Mouse (Mus musculus) midbrain, embryonic 11.5 days (tissue): ENCODE results near the gene Xlr3c. TPM values are rescaled to one million over a fixed set of nuclear protein-coding genes. Genes with fewer than 3 reads are reported as not detected.
"Not testable (repeated sequence)": the region's sequence is repeated elsewhere in the genome, so short reads cannot be mapped to it uniquely, and the experiment has no call there.

Source experiments
- ATAC-seq: fragments of 200-750 bp; cut with Nextera tagmentation; 2 replicates; pipeline ENCODE4 v1.8.0; 2017; ENCODE audit warnings: moderate TSS enrichment, moderate library complexity; ENCODE audit not compliant: low FRiP score
- DNase-seq: peaks from one replicate; pipeline ENCODE4 v3.0.0; 2015; ENCODE audit warnings: low spot score; ENCODE audit errors: missing footprints
- H3K27ac ChIP-seq: fragments of 300-500 bp; sonication (generic); 2 replicates; pipeline ENCODE4 v1.5.1; 2014; ENCODE audit warnings: low read depth, low read length
- H3K27me3 ChIP-seq: fragments of 300-500 bp; sonication (generic); 2 replicates; pipeline ENCODE4 v1.6.1; 2014; ENCODE audit warnings: mild to moderate bottlenecking, low read length, moderate library complexity, mixed read lengths; ENCODE audit not compliant: control insufficient read depth, insufficient read depth
- H3K36me3 ChIP-seq: fragments of 300-500 bp; sonication (generic); 2 replicates; pipeline ENCODE4 v1.6.1; 2014; ENCODE audit warnings: mild to moderate bottlenecking, low read length, moderate library complexity, mixed read lengths; ENCODE audit not compliant: control insufficient read depth, insufficient read depth
- H3K4me1 ChIP-seq: fragments of 300-500 bp; sonication (generic); 2 replicates; pipeline ENCODE4 v1.6.1; 2014; ENCODE audit warnings: low read length; ENCODE audit not compliant: control insufficient read depth, insufficient read depth
- H3K4me2 ChIP-seq: fragments of 300-500 bp; sonication (generic); 2 replicates; pipeline ENCODE4 v1.6.1; 2014; ENCODE audit warnings: mild to moderate bottlenecking, moderate library complexity
- H3K4me3 ChIP-seq: fragments of 300-500 bp; sonication (generic); 2 replicates; pipeline ENCODE4 v1.5.1; 2014; ENCODE audit warnings: low read depth, low read length
- H3K9ac ChIP-seq: fragments of 300-500 bp; sonication (generic); 2 replicates; pipeline ENCODE4 v1.6.1; 2014; ENCODE audit warnings: low read length
- H3K9me3 ChIP-seq: fragments of 300-500 bp; sonication (generic); 2 replicates; pipeline ENCODE4 v1.6.1; 2016; ENCODE audit warnings: low read length; ENCODE audit not compliant: control insufficient read depth
- WGBS: fragments of 180-500 bp; shearing (Covaris S2); extraction: QIAGEN DNeasy Blood & Tissue Kit; methylation state at CpG from one replicate; pipeline ENCODE4 v1.1.7; 2014; 5-methylcytosine and 5-hydroxymethylcytosine counted together
- polyA plus RNA-seq: library from polyadenylated mRNA; unstranded; fragments of >200 nt; fragmentation: Nextera tagmentation; extraction: Ambion mirVana; gene quantifications from 2 replicates; pipeline ENCODE4 v1.2.1, GENCODE M21; 2014

Gene Xlr3c
- 0.11 and 0.14 TPM in 2 replicates for polyA plus RNA-seq

DNA sequence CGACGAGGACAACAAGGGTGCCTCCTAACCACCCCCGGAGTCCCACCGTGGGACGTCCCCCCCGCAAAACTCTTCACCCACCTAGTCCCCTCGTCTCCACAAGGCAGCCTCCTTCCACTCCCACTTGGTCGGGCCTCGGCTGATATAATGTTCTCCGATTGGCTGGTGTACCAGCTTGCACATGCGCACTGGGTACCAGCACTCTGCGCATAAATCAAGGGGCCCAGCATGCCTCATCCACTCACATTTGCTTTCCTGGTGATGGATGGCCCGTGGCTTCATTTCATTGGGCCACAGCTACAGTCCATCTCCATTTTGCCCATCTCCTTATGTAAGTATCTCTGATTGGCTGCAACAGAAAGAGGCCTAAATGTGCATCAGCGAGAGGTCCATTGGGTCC, at the start of gene Xlr3c:
Gene Xlr3c (minus strand): TSS at position 121 of the 400 bp plus-strand sequence.
- H3K36me3 ChIP-seq, H3K9ac ChIP-seq, H3K27me3 ChIP-seq, H3K4me1 ChIP-seq, H3K4me3 ChIP-seq, DNase-seq, ATAC-seq, H3K27ac ChIP-seq, H3K9me3 ChIP-seq, H3K4me2 ChIP-seq: not testable (repeated sequence)
- WGBS = 91% methylated on average over 14 of the region's 14 CpGs

DNA sequence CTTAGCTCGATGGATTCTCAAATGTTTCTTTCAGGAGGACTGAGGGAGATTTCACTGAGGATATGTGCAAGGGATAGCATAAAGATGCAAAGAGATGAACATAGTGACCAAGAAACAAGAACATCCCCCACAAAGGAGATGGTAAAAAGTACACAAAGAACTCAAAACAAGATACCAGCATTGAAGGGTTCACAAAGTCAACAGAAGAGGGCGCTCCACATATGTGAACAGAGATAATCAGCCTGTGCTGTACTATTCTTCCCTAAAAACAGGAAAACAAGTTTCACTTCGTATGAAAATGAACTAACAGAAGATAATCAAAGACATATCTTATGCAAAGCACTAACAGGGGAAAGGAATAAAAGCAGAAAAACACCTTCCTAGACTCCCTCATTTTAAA, 47.3 kb upstream of the Xlr3c start:
- Histone ChIP-seq H3K27me3 (no peaks in the 10 kb centered on the region), H3K27ac (no peak overlapping the region), H3K9ac (no peak overlapping the region), H3K4me3 (no peak overlapping the region), H3K4me2 (no peak overlapping the region), H3K36me3 (no peaks in the 10 kb centered on the region), H3K9me3 (no peaks in the 10 kb centered on the region), H3K4me1 (no peaks in the 10 kb centered on the region)
- ATAC-seq (no peak), DNase-seq (no peak)
- 47% methylated on average over 3 of the region's 3 CpGs for WGBS

DNA sequence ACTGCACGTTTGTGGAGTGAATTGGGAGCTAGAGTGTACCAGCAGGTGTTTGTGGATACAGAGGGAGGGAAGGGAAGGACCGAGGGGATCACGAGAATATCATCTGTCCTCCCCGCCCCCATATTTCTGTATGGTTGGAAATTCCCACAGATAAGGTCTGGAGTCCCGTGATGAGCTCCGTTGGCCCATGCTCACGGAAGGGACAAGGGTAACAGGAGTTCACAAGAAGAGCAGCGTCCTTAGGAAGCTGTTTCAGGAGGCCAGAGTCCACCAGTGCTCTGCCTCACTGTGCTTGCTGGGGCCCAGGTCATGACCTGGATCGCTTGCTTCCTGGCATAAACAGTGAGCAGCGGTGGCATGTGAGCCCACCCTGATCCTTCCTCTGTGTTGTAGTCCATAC, 30.6 kb upstream of the Xlr3c start:
- not testable (repeated sequence) for DNase-seq, H3K27me3 ChIP-seq, H3K27ac ChIP-seq, H3K4me2 ChIP-seq, H3K36me3 ChIP-seq, H3K4me3 ChIP-seq, ATAC-seq, H3K9me3 ChIP-seq, H3K9ac ChIP-seq, H3K4me1 ChIP-seq
- 79% methylated on average over 7 of the region's 10 CpGs for WGBS

DNA sequence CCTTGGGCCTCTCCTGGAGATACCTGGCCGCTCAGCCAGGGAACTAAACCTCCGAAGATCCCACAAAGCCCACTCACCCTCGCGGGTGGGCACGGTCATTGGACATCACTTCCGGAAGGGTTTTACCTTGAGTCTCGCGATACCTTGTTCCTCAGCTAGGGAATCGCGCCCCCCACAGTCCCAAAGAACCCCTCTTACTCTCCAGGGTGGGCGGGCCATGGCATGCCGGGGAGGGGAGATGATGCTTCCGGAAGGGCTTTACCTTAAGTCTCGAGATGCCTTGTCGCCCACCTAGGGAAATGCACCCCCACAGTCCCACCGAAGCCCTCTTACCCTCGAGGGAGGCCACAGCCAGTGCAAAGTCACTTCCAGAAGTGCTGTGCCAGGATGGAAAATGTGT, 27.7 kb upstream of the Xlr3c start, which contains the start of the genes Xlr5a and Xlr5c:
Gene Xlr5a (minus strand): TSS at position 101 of the 400 bp plus-strand sequence.
Gene Xlr5c (minus strand): TSS at position 101 of the 400 bp plus-strand sequence.
- H3K4me1 ChIP-seq, H3K4me3 ChIP-seq, H3K27ac ChIP-seq, ATAC-seq, H3K9ac ChIP-seq, H3K27me3 ChIP-seq, DNase-seq, H3K4me2 ChIP-seq, H3K36me3 ChIP-seq, H3K9me3 ChIP-seq: not testable (repeated sequence)
- 91% methylated on average over 11 of the region's 17 CpGs for WGBS

DNA sequence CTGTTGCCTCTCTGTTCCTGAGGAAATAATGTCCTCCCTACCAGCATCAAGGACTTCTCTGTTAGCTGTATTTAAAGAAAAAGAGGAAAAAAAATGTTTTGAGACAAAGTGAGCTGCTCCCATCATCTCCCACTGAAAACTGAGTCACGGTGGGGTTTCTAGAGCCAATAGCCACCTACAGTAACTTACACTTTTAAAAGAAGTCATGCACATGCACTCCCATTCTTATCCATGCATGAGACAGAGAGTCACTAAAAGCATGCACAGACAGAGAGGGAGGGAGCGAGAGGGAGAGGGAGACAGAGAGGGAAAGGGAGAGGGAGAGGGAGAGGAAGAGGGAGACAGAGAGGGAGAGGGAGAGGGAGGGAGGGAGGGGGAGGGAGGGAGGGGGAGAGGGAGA, 2.8 kb downstream of the Xlr3c start:
- H3K9me3 ChIP-seq, H3K36me3 ChIP-seq, H3K9ac ChIP-seq, H3K27me3 ChIP-seq, H3K27ac ChIP-seq, H3K4me3 ChIP-seq, H3K4me1 ChIP-seq, ATAC-seq, H3K4me2 ChIP-seq, DNase-seq: not testable (repeated sequence)
- 87% methylated on average over 1 of the region's 2 CpGs for WGBS

DNA sequence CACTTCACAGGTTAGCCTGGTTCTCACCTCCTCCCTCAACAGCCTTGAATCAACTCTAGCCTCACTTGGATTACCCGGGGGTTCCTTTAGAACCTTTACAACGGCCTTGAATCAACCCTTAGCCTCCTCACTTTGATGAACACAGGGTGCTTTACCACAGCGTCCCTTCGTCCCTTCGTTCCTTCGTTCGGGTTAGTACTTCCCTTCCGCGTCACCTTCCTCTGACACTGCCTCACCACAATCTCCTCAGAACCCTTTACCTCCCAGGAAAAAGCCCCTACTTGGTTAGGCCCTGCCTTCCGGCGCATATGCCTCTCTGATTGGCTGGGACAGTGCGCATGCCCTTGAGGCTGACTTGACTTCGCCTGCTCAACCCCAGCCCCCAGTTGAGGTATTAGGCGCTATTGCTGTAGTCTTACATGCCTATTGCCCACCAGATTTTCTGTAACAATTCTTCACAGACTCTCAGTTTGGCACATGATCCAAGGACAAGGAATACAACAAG, 22.3 kb downstream of the Xlr3c start, which contains the start of gene Xlr4c:
Gene Xlr4c (minus strand): TSS at position 310 of the 505 bp plus-strand sequence.
- DNase-seq, H3K27me3 ChIP-seq, H3K9me3 ChIP-seq, H3K4me3 ChIP-seq, H3K4me2 ChIP-seq, H3K9ac ChIP-seq, ATAC-seq, H3K36me3 ChIP-seq, H3K27ac ChIP-seq, H3K4me1 ChIP-seq: not testable (repeated sequence)
- 87% methylated on average over 12 of the region's 14 CpGs for WGBS

DNA sequence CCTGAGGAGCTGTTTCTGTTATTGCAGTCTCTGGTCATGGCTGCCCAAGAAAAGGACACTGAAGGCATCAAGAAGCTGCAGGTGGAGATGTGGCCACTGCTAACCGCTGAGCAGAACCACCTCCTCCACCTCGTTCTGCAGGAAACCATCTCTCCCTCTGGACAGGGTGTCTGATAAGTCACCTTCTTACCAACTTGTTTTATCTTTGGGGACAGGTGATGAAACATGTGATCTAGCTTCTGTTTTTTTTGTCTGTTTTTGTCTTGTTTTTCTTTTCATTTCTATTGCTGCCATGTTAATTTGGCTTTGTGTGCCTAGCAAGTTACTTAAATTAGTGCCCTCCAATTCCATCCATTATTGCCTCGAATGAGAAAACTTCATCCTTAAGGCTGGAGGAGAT, 35.9 kb downstream of the Xlr3c start:
- peak; percentile 80 for DNase-seq
- ATAC-seq = no peak
- Histone ChIP-seq H3K36me3 (no peaks in the 10 kb centered on the region), H3K4me3 (peak overlapping the region; percentile 67), H3K27ac (no peak overlapping the region), H3K4me1 (no peaks in the 10 kb centered on the region), H3K27me3 (no peaks in the 10 kb centered on the region), H3K4me2 (peak overlapping the region; percentile 78), H3K9ac (peak overlapping the region; percentile 74; the same call in 1 of the 2 replicates), H3K9me3 (no peaks in the 10 kb centered on the region)
- 40% methylated on average over 3 of the region's 3 CpGs for WGBS

DNA sequence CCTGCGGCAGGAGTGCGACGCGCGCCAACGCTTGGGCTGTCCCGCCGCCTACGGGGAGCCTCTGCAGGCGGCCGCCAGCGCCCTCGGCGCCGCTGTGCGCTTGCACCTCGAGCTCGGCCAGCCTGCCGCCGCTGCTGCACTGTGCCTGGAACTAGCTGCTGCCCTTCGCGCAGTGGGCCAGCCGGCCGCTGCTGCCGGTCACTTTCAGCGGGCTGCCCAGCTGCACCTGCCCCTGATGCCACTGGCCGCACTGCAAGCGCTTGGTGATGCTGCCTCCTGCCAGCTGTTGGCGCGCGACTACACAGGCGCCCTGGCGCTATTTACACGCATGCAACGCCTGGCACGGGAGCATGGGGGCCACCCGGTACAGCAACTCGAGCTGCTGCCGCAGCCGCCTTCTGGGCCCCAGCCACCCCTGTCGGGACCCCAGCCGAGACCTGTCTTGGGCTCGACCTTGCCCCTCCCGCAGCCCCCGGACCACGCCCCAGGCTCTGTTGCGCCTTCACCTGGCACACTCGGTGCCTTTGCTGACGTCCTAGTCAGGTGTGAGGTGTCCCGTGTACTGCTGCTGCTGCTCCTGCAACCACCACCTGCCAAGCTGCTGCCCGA, 36.5 kb downstream of the Xlr3c start:
- Histone ChIP-seq H3K27ac (peak overlapping the region; percentile 83), H3K4me2 (peak overlapping the region; percentile 78), H3K36me3 (no peaks in the 10 kb centered on the region), H3K27me3 (no peaks in the 10 kb centered on the region), H3K9ac (peak overlapping the region; percentile 74), H3K4me1 (no peaks in the 10 kb centered on the region), H3K9me3 (no peaks in the 10 kb centered on the region), H3K4me3 (peak overlapping the region; percentile 67)
- WGBS = 15% methylated on average over 49 of the region's 51 CpGs
- ATAC-seq (peak; percentile 58), DNase-seq (no peak)

DNA sequence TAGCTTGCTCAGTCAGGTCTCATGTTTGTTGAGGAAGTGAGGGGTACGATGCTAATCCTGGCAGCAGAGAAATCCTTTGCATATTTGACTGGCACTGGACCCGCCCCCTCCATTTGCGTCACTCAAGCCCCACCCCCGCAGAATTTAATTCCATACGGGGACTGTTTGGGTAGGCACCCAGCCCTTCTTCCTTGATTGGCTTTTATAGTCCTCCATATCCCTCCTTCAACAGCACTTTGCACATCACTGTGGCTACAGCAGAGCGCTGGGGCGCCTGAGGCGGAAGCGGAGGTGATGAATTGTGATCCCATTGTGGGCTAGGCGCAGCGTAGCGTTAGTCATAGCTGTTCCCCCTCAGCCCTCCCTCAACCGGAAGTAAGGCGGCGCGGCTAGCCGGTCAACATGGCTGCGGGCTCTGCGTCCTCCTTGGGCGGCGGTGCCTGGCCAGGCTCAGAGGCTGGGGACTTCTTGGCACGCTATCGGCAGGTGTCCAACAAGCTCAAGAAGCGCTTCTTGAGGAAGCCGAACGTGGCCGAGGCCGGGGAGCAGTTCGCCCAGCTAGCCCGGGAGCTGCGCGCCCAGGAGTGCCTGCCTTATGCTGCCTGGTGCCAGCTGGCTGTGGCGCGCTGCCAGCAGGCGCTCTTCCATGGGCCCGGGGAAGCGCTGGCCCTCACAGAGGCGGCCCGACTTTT, 37.1 kb downstream of the Xlr3c start, which contains the start of gene F8a:
Gene F8a (plus strand): TSS at position 378 of the 692 bp plus-strand sequence.
- peak; percentile 96 for ATAC-seq
- H3K4me3 ChIP-seq = peak within 1 kb of the TSS; percentile 67
- DNase-seq = peak; percentile 94
- H3K9me3 ChIP-seq = no peaks in the 10 kb centered on the region
- 19% methylated on average over 37 of the region's 39 CpGs for WGBS
- peak within 1 kb of the TSS; percentile 83 for H3K27ac ChIP-seq
- H3K4me1 ChIP-seq = no peaks in the 10 kb centered on the region
- H3K9ac ChIP-seq = peak within 1 kb of the TSS; percentile 74
- H3K4me2 ChIP-seq = peak within 1 kb of the TSS; percentile 78
- H3K27me3 ChIP-seq = no peaks in the 10 kb centered on the region
- no peaks in the 10 kb centered on the region for H3K36me3 ChIP-seq
